Mouse (Mus musculus) natural killer cell, adult 2 months (primary cell): ENCODE results near the gene Rnf216.
A peak's percentile ranks its signal among the peaks of the same experiment; 100 is the strongest.
"Not testable (repeated sequence)": the region's sequence is repeated elsewhere in the genome, so short reads cannot be mapped to it uniquely, and the experiment has no call there.

Source experiments
- DNase-seq, 2 experiments: peaks; one replicate each; pipeline ENCODE4 v3.0.0; 2022; ENCODE audit warnings: low spot score in 2 of 2

Gene Rnf216

DNA sequence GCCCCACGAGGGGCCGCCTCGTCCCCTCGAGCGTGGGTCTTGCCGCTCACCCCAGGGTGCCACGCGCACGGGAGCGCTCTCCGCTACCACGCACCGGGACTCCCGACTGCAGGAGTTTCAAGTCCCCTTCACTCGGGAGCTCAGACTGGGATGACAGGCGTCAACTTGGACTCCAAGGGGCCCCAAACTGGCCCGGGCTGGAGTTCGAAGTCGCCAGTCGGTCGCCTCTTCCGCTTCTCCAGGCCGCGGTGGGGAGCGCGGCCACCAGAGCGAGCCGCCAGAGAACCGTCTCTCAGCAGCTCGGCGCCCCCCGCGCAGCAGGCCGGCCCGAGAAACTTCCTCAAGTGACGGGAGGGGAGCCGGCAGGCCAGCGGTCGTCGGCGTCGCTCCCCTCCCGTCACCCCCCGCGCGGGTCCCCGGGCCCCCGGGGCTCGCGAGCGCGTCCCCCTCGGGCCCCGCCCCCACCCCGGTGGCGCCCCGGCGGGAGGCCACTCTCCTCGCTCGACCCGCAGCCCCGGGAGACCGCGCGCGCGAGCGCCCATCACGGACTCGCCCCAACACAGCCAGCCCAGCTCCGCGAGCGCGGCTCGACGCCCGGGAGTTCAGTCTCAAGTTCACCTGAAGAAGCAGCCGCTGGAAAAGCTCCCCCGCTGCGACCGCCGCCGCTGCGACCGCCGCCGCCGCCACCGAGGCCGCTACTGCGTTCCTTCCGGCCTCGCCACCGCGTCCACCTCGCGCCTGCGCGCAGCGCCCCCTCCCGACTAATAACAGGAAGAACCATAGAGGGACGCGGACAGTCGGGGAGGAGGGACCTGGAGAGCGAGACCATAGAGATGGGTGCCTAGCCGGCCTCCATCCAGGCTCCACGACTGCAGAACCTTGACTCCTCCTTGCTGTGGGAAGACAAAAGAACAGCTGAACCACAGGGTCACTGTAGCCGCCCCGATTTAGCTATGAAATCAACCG, at the start of gene Rnf216:
Gene Rnf216 (minus strand): TSS at position 714 of the 966 bp plus-strand sequence.
- peak; percentile 92 for DNase-seq

GRCm38 (mm10) chr5:143155534-143155933, 42.7 kb upstream of the Rnf216 start:
- no peak for DNase-seq

DNA sequence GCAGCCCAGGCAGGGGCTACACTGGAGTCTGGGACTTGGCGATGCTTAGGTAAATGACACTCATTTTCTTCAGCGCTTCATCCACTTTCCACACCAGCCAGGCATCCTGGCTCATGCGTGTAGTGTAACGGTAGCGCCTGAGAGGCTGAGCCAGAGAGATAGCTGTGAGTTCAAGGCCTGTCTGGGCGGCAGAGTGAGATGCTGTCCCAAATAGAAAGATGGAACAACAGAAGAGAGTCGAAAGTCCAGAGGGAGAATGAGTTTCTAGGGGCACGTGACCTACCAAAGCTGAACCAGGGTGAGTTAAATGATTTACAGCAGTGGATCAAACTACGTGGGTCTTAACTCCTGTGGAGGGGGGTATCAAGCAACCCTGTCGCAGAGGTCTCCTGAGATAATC, 41.0 kb upstream of the Rnf216 start:
- DNase-seq: no peak

DNA sequence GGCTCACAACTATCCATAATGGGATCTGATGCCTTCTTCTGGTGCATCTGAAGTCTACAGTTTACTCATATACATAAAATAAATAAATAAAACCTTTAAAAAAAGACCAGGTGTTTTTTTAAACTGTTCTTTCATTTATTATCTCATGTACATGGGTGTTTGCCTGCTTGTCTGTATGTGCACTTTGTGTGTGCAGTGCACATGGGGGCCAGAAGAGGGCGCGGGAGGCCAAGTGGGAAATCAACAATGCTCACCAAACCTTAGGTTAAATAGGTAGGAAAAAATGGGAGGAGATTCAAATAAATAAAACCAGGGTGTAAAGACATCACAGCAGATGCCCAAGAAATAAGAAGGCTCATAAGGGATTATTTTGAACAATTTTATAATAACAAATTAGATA, 37.2 kb upstream of the Rnf216 start:
- no peak for DNase-seq

- DNase-seq: no peak
These were observed 36.7 kb upstream of the Rnf216 start for GRCm38 (mm10) chr5:143149536-143149935.

GRCm38 (mm10) chr5:143148661-143149060, 35.9 kb upstream of the Rnf216 start:
- DNase-seq: no peak

- DNase-seq: no peak
These were observed 34.7 kb upstream of the Rnf216 start, which contains the start of gene Olfr718-ps1 for GRCm38 (mm10) chr5:143147481-143147880. Gene Olfr718-ps1 (minus strand): TSS chr5:143147581.

- no peak for DNase-seq
These were observed 24.8 kb upstream of the Rnf216 start for GRCm38 (mm10) chr5:143137580-143137979.

- DNase-seq: no peak
These were observed 22.2 kb upstream of the Rnf216 start for GRCm38 (mm10) chr5:143135042-143135441.

DNA sequence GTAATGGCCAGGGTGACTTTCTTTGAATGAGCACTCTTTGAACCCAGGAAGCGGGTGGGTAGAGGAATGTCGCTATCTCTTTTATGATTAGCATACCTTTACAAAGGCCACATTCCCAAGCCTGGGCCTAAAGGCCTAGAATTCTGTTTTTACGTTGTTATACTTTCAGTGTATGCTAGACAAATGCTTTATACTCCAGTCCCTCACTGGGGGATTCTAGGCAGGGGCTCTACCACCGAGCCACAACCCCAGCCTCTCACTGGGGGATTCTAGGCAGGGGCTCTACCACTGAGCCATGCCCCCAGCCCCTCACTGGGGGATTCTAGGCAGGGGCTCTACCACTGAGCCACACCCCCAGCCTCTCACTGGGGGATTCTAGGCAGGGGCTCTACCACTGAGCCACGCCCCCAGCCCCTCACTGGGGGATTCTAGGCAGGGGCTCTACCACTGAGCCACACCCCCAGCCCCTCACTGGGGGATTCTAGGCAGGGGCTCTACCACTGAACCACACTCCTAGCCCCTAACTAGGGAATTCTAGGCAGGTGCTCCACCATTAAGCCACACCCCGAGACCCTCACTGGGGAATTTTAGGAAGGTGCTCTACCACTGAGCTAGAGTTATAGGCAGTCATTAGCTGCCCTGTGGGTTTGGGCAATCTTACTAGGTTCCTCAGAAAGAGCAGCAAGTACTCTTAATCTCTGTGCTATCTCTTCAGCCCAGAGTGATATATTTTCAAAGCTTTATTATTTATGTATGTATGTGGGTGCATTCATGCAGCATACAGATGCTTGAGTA, 21.6 kb upstream of the Rnf216 start:
- not testable (repeated sequence) for DNase-seq

DNA sequence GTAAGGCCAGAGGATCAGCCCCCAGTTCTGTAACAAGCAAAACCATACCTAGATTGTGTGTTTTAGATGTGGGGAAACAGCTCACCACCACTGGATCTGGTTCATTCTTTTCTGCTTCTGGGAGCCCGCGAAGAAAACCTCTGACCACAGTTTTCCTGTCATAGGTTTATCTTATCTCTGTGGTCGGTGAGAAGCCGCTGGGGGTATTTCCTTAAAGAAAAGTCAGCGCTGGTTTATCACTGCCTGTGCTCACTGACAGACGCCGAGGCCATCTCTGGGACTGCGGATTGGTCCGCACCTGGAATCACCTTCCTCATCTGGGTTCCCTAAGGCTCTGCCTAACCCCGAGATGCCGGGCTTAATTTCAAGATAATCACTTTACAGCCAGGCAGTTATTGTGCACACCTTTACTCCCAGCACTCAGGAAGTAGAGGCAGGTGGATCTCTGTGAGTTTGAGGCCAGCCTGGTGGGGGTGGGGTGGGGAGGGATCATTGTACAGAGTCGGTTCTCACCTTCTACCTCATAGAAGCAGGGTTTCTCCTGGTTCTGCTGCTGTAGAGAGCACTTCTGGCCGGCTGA, 20.2 kb upstream of the Rnf216 start:
- DNase-seq: peak; percentile 48 to 66

DNA sequence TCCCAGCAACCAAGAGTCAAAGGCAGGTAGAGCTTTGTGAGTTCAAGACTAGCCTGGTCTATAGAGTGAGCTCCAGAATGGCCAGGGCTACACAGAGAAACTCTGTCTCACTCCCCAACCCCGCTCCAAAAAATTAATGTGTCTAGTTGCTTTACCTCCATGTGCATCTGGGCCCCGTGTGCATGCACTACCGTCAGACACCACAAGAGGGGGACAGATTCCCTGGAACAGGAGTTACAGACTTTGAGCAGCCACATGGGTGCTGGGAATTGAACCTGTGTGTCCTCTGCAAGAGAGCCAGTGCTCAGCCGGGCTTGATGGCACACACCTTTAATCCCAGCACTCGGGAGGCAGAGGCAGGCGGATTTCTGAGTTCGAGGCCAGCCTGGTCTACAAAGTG, 17.5 kb upstream of the Rnf216 start:
- DNase-seq: no peak

- DNase-seq: no peak
These were observed 16.3 kb upstream of the Rnf216 start for GRCm38 (mm10) chr5:143129101-143129500.

- no peak for DNase-seq
These were observed 15.0 kb upstream of the Rnf216 start for GRCm38 (mm10) chr5:143127837-143128236.

DNA sequence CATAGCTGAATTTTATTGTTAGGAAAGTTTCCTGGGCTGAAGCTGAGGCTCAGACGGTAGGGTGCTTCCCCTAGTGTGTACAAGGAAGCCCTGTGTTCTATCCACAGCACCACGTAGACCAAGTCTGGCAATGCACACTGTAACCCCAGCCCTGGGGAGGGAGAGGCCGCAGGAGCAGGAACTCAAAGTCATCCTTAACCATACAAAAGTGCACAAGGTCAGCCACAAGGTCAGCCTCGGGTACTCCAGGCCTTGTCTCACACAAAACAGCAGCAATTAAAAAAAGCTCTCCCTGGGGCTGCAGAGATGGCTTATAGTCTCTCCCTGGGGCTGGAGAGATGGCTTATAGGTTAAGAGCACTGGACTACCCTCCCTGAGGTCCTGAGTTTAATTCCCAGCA, 14.1 kb upstream of the Rnf216 start:
- no peak for DNase-seq

GRCm38 (mm10) chr5:143126089-143126488, 13.3 kb upstream of the Rnf216 start:
- DNase-seq: no peak

- DNase-seq: no peak
These were observed 12.8 kb upstream of the Rnf216 start for GRCm38 (mm10) chr5:143125601-143126000.

DNA sequence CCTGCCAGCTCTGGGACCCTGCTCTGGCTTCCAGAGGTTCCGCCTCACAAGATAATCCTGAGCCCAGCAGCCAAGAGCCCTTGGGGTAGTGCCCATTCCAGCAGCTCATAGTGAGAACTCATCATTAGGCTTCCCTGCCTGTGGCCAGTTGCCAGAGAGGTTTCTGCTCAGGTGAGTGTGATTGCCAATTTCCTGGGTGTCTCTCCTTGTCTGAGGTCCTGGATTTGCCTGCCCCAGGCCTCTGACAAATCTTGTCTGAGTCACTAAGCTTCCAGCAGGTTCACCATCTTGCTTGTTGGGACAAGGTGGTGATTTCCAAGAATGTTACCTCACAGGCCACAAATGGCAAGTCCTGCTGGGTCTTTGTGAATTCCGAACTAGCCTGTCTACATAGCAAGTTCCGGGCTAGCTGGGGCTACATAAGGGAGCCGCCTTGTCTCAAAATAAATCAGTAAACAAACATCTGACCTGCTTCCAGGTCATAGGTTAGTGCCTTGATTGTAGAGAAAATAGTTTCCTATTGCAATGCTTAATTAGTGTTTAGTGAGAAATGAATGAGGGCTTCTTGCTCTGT, 12.1 kb upstream of the Rnf216 start:
- DNase-seq: no peak

DNA sequence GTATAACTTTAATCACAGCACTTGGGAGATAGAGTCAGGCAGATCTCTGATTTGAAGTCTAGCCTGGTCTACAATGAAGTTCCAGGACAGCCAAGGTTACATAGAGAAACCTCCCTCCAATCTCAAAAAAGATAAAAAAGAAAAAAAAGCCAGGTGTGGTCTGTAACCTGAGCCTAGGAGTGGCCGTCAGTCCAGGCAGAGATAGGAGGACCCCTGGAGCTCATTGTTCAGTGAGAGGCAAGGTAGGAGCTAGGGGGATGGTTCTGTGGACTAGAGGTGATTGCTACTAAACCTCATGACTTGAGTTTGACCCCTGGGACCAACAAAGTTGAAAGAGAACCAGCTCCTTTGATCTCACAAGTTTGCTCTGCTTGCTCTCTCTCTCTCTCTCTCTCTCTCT, 9.9 kb upstream of the Rnf216 start:
- DNase-seq: no peak

DNA sequence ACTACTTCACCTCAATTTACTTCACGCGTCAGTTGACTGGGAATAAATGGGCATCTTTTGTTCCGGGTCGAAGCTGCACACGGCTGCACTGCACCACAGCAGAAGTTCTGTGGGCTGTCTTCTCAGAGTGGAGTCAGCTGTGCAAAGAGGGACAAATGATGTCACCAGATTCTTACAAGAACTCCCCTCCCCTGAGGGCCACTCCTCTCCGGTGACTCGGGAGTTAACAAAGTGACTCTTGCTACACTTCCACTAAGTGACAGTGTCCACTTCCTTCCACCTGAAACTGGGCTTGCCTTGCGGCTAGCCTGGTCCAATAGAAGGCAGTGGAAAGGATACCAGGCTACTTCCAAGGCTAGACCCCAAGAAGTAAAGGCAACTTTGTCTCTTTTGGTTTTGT, 9.3 kb upstream of the Rnf216 start:
- DNase-seq: no peak

DNA sequence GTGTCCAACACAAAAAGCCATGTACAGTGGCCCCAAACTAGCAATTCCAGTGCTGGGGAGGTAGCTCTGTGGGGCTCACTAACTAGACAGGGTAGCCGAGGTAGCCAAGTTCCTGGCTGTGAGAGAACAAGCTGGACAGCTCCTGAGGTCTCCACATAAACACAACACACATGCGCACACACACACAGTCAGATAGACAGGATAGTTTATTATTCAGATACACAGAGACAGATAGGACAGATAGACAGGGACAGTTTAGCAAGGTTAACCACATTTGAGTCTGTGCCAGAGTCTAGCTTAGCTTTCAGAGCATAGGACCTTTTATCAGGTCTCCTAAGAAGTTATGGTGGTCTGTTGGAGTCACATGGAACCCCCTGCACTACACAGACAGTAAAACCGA, 6.0 kb downstream of the Rnf216 start:
- no peak for DNase-seq

DNA sequence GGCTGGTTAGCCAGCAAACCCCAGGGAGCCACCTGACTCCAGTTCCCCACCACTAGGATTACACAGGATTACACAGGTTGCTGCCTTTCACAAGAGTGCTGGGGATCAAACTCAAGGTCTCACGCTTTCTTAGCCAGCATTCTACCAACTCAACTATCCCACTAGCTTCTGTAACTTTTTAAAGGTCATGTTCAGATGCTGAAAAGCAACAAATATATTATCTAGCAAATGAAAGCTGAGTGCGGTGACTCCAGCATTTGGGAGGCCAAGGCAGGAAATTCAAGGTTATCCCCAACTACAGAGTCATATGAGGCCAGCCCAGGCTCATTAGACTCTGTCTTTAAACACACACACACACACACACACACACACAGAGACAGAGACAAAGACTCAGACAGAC, 9.6 kb downstream of the Rnf216 start:
- DNase-seq: no peak
